Mouse (Mus musculus) kidney, postnatal 14 days (tissue): Measurements from ENCODE around the gene Abca4.

ENCODE experiments used
- DNase-seq: peaks from one replicate; pipeline ENCODE4 v3.0.0; 2022; ENCODE audit warnings: mixed read lengths

Gene Abca4

GRCm38 (mm10) chr3:122173526-122174150 lies 129.4 kb downstream of the Abca4 start:
- no peak for DNase-seq

GRCm38 (mm10) chr3:122176018-122176417 lies 131.8 kb downstream of the Abca4 start:
- DNase-seq, result no peak

- DNase-seq, result no peak
These were observed 132.6 kb downstream of the Abca4 start for GRCm38 (mm10) chr3:122176706-122177390.

GRCm38 (mm10) chr3:122184109-122184508 lies 139.9 kb downstream of the Abca4 start:
- DNase-seq, result no peak

GRCm38 (mm10) chr3:122186975-122187374 lies 142.7 kb downstream of the Abca4 start:
- no peak for DNase-seq

GRCm38 (mm10) chr3:122196621-122197298 lies 152.5 kb downstream of the Abca4 start:
- DNase-seq, result peak; percentile 57

- no peak for DNase-seq
These were observed 154.3 kb downstream of the Abca4 start for GRCm38 (mm10) chr3:122198532-122198931.

- peak; percentile 90 for DNase-seq
These were observed 154.7 kb downstream of the Abca4 start for GRCm38 (mm10) chr3:122198966-122199381.

GRCm38 (mm10) chr3:122199600-122199999 lies 155.4 kb downstream of the Abca4 start:
- no peak for DNase-seq

- no peak for DNase-seq
These were observed 155.8 kb downstream of the Abca4 start for GRCm38 (mm10) chr3:122200017-122200416.

- DNase-seq, result no peak
These were observed 156.2 kb downstream of the Abca4 start for GRCm38 (mm10) chr3:122200447-122200846.

- DNase-seq, result no peak
These were observed 158.1 kb downstream of the Abca4 start for GRCm38 (mm10) chr3:122202307-122202732.

- DNase-seq, result no peak
These were observed 159.6 kb downstream of the Abca4 start for GRCm38 (mm10) chr3:122203675-122204329.

- no peak for DNase-seq
These were observed 161.5 kb downstream of the Abca4 start for GRCm38 (mm10) chr3:122205753-122206152.

- peak; percentile 78 for DNase-seq
These were observed 162.2 kb downstream of the Abca4 start for GRCm38 (mm10) chr3:122206279-122207070.

- no peak for DNase-seq
These were observed 163.5 kb downstream of the Abca4 start for GRCm38 (mm10) chr3:122207766-122208165.

- no peak for DNase-seq
These were observed 164.3 kb downstream of the Abca4 start for GRCm38 (mm10) chr3:122208296-122209225.

GRCm38 (mm10) chr3:122209511-122209910 lies 165.3 kb downstream of the Abca4 start:
- peak; percentile 57 for DNase-seq

- DNase-seq, result no peak
These were observed 166.2 kb downstream of the Abca4 start for GRCm38 (mm10) chr3:122210434-122210833.

- no peak for DNase-seq
These were observed 166.6 kb downstream of the Abca4 start for GRCm38 (mm10) chr3:122210846-122211245.

GRCm38 (mm10) chr3:122211446-122212125 lies 167.3 kb downstream of the Abca4 start:
- no peak for DNase-seq
